Mouse (Mus musculus) stomach, embryonic 16.5 days (tissue): ENCODE results near the gene Eif4e3. TPM values are rescaled to one million over a fixed set of nuclear protein-coding genes. Genes with fewer than 3 reads are reported as not detected.

Source experiments
- ATAC-seq: fragments of 200-750 bp; cut with Nextera tagmentation; 2 replicates; pipeline ENCODE4 v1.8.0; 2017; ENCODE audit warnings: moderate number of reproducible peaks, moderate TSS enrichment; ENCODE audit not compliant: insufficient read depth, low FRiP score
- H3K27ac ChIP-seq: fragments of 300-500 bp; sonication (generic); 2 replicates; pipeline ENCODE4 v1.5.1; 2014; ENCODE audit warnings: low read length
- H3K27me3 ChIP-seq: fragments of 300-500 bp; sonication (generic); 2 replicates; pipeline ENCODE4 v1.6.1; 2014; ENCODE audit warnings: low read length, control low read depth, mixed read lengths; ENCODE audit not compliant: control insufficient read depth, insufficient read depth
- H3K36me3 ChIP-seq: fragments of 300-500 bp; sonication (generic); 2 replicates; pipeline ENCODE4 v1.6.1; 2014; ENCODE audit warnings: low read length; ENCODE audit not compliant: control insufficient read depth, insufficient read depth
- H3K4me1 ChIP-seq: fragments of 300-500 bp; sonication (generic); 2 replicates; pipeline ENCODE4 v1.6.1; 2014; ENCODE audit warnings: low read length, control low read depth, mixed read lengths; ENCODE audit not compliant: control insufficient read depth, insufficient read depth
- H3K4me2 ChIP-seq: fragments of 300-500 bp; sonication (generic); 2 replicates; pipeline ENCODE4 v1.6.1; 2014; ENCODE audit warnings: low read depth, low read length, mixed read lengths
- H3K4me3 ChIP-seq: fragments of 300-500 bp; sonication (generic); replicated peaks from 2 replicates; pipeline ENCODE4 v1.5.1; 2014; ENCODE audit warnings: mild to moderate bottlenecking, low read length
- H3K9ac ChIP-seq: fragments of 300-500 bp; sonication (generic); 2 replicates; pipeline ENCODE4 v1.6.1; 2014; ENCODE audit warnings: low read length
- H3K9me3 ChIP-seq: fragments of 300-500 bp; sonication (generic); replicated peaks from 2 replicates; pipeline ENCODE4 v1.6.1; 2016; ENCODE audit warnings: low read length, control low read depth; ENCODE audit not compliant: control insufficient read depth
- WGBS: fragments of 180-500 bp; shearing (Covaris S2); extraction: QIAGEN DNeasy Blood & Tissue Kit; methylation state at CpG from one replicate; pipeline ENCODE4 v1.1.7; 2014; 5-methylcytosine and 5-hydroxymethylcytosine counted together
- polyA plus RNA-seq: library from polyadenylated mRNA; unstranded; fragments of >200 nt; fragmentation: Nextera tagmentation; extraction: Ambion mirVana; gene quantifications from 2 replicates; pipeline ENCODE4 v1.2.1, GENCODE M21; 2015

Eif4e3 gene
- polyA plus RNA-seq, 1 experiment from 2014 or later = 10.9 TPM

DNA sequence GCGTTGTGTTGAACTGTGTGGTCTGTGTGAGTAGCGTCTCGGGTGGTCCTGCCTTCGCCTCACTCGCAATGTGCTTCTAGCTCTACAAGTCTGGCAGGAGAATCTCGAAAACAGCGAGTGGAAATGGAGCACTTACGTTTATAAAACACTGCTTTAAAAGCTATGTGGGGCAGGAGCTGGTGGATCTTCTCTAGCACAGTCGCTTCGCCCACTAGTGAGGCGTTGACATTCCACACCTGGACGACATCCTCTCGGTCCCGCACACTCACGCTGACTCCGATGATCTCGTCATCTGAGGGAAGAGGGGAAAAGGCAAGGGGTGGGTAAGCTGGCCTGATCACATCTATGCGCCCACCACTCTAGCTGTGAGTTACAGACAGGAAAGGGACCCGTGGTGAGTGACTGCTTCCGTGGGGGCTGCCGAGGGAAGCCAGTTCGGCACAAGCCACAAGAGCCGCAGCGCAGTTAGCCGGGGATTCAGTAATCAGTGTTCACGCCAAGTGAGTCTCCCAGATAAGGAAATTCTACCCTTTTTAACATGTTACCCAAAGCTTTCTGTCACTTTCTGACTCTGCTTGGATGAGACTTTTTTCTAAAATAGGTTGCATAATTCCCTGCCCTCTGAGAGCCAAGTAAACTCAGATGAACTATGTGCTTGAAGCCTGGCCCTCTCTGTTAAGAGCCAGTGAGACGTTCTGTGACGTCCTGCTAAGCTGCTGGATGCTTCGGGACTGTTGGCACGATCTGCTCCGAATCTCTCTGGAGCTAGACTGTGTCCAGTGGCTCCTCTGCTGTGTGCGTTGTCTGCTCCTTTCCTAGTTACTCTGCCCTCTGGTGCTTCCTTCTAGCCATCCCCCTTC lies 34.2 kb downstream of the Eif4e3 start:
- no peak overlapping the region for H3K4me3 ChIP-seq
- no peak for ATAC-seq
- H3K27ac ChIP-seq = no peak overlapping the region
- H3K9me3 ChIP-seq = no peaks in the 10 kb centered on the region
- 71% methylated on average over 32 of the region's 32 CpGs for WGBS
- no peaks in the 10 kb centered on the region for H3K36me3 ChIP-seq
- H3K4me1 ChIP-seq = no peaks in the 10 kb centered on the region
- H3K4me2 ChIP-seq = no peak overlapping the region
- H3K27me3 ChIP-seq = no peaks in the 10 kb centered on the region
- H3K9ac ChIP-seq = no peak overlapping the region

DNA sequence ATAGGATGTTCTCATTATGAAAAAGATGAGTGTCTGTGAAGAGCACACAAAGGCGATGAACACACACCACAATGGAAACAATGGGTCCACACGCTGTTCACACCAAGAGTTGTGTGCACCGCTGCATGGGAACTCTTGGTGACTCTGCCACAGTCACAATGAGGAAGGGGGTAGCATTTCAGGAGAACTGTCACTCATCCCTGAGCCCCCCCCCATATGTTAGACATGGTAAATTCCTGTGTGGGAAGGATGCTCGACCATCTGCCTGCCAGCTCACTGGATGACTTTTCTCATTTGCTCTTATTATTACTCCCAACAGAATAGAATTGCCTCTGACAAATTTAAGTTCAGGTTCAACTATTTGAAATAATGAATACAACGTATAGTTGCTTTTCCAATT lies 34.9 kb downstream of the Eif4e3 start:
- Histone ChIP-seq H3K9me3 (no peaks in the 10 kb centered on the region), H3K36me3 (no peaks in the 10 kb centered on the region), H3K4me3 (no peak overlapping the region), H3K4me1 (0 out of 2 replicates have a peak, but pooled peaks cover 3% of the 10 kb centered on the region), H3K4me2 (no peak overlapping the region), H3K27me3 (no peaks in the 10 kb centered on the region), H3K9ac (no peak overlapping the region), H3K27ac (no peak overlapping the region)
- no peak for ATAC-seq
- WGBS = 88% methylated on average over 5 of the region's 5 CpGs

DNA sequence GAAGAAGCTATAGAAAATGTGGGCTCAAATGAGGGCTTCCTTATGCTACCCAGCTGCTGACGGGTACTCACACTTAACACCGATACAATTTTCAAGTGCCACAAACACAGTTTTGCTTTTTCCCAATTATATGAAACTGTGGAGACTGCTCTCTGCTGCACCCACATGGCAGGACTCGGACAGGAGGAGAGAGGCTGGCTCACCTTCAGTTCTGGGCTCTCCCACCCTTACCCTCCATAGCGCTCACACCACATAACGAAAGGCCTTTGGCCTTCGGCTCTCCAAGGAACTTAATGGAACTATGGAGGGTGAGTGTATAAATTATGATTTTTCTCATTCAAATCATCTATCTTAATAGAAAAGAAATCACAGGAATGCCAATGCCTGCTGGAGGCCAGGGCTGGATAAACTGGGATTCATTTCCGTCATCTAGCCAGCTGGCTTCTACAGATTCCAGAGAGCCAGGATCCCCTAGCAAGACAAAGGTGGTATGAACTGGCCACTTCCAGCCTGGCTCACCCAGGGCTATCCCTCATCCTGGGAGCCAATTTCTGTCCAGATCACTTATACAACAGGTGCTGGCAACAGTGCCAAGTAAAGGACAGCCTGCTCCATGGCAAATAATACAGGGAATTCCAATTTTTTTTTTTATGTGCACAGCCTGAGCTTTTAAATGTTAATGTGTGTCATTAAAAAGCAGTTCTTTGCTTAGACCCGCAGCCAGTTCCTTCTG lies 36.7 kb downstream of the Eif4e3 start:
- ATAC-seq = no peak
- Histone ChIP-seq H3K4me2 (no peak overlapping the region), H3K9me3 (no peaks in the 10 kb centered on the region), H3K4me1 (peaks cover 7% of the 10 kb centered on the region; the same call in 1 of the 2 replicates), H3K9ac (no peak overlapping the region), H3K27ac (no peak overlapping the region), H3K27me3 (no peaks in the 10 kb centered on the region), H3K4me3 (no peak overlapping the region), H3K36me3 (no peaks in the 10 kb centered on the region)
- 78% methylated on average over 8 of the region's 8 CpGs for WGBS

DNA sequence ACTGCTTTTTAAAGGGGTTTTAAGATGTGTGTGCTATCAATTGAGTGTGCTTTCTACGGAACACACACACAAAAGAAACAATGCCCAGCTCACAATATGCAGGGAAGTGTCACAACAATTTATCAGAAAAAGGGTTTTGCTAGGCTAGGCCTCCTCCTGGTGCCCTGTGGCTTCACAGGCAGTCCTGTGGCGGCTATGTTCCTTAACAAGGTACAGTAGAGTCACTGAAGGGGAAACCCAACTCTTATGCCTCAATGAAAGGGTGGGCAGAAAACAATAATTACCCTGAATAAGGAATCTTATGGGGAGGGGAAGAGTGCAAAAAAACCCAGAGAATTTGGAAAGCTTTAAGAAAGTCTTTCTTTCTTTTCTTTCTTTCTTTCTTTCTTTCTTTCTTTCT lies 40.2 kb downstream of the Eif4e3 start:
- Histone ChIP-seq H3K9ac (no peak overlapping the region), H3K36me3 (no peaks in the 10 kb centered on the region), H3K4me1 (peaks cover 10% of the 10 kb centered on the region; the same call in 1 of the 2 replicates), H3K27me3 (no peaks in the 10 kb centered on the region), H3K4me2 (no peak overlapping the region), H3K4me3 (no peak overlapping the region), H3K27ac (no peak overlapping the region), H3K9me3 (no peaks in the 10 kb centered on the region)
- 85% methylated on average over 2 of the region's 2 CpGs for WGBS
- no peak for ATAC-seq

DNA sequence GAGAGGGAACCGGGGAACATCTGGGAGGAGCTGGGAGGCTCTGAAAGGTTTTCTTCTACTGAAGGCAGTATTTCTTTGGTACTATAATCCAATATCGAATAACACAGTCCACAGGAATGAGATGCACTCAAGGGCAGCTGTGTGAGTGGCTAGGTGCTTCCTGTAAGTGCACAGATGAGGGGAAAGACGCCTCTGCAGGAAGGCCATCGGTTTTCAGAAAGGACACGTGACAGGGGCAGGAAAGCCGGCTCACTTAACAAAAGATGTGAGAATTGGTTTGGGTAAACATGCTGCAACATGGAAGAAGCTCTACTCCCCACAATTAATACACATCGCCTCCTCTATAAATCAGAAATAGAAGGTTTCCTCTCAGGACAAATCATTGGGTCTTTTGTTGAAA lies 40.8 kb downstream of the Eif4e3 start:
- Histone ChIP-seq H3K4me3 (no peak overlapping the region), H3K27ac (0 out of 2 replicates have a peak overlapping the region, but pooled peaks have one; percentile 6)
- WGBS = 36% methylated on average over 7 of the region's 7 CpGs

DNA sequence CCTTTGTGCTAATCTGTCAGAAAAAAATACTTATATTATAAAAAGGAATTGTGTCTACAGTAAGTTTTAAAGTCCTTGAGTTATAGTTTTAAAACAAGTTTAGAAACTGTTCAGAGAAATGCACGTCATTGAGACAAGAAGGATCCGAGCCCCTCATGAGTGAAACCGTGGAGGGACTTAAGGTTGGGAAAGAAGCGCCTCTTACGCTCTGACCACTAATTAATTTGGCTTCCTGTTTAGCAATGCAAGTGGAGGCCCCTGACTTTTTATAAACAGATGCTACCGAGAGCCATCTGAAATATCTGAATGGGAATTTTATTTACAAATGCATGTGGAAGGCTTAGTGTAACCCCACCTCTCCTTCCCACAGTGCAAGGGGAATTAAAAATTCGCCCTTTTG lies 41.3 kb downstream of the Eif4e3 start:
- Histone ChIP-seq H3K27ac (0 out of 2 replicates have a peak overlapping the region, but pooled peaks have one; percentile 6), H3K4me2 (no peak overlapping the region), H3K4me3 (no peak overlapping the region), H3K9ac (no peak overlapping the region), H3K36me3 (no peaks in the 10 kb centered on the region), H3K9me3 (no peaks in the 10 kb centered on the region), H3K4me1 (peaks cover 10% of the 10 kb centered on the region; the same call in 1 of the 2 replicates), H3K27me3 (no peaks in the 10 kb centered on the region)
- 58% methylated on average over 7 of the region's 7 CpGs for WGBS
- no peak for ATAC-seq

More for the DNA sequence above, 40.8 kb downstream of the Eif4e3 start:
- Histone ChIP-seq H3K27me3 (no peaks in the 10 kb centered on the region), H3K4me2 (no peak overlapping the region), H3K36me3 (no peaks in the 10 kb centered on the region), H3K9ac (no peak overlapping the region), H3K9me3 (no peaks in the 10 kb centered on the region), H3K4me1 (peaks cover 10% of the 10 kb centered on the region; the same call in 1 of the 2 replicates)
- ATAC-seq = no peak

DNA sequence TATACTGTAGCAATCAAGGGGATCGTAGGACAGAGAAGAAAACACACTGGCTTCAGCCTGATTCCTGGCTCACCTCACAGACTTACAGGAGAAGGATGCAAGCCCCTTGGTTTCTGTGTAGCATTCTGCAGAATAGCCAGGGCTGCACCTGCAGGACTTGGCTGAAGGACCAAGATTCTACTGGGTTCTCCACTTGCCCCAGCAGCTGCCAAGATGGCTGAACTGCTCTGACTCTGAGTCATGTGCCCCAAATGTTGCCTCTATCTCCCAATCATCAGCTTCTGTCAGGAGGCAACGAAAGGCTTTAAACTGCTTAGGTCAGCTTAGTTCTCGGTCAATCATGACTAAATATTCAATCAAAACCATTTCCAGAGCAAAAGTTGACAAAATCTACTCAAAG lies 42.0 kb downstream of the Eif4e3 start:
- no peaks in the 10 kb centered on the region for H3K36me3 ChIP-seq
- WGBS = 85% methylated on average over 3 of the region's 3 CpGs
- ATAC-seq = no peak
- no peak overlapping the region for H3K27ac ChIP-seq
- no peak overlapping the region for H3K9ac ChIP-seq
- H3K4me1 ChIP-seq = peaks cover 15% of the 10 kb centered on the region
- H3K27me3 ChIP-seq = no peaks in the 10 kb centered on the region
- no peaks in the 10 kb centered on the region for H3K9me3 ChIP-seq
- no peak overlapping the region for H3K4me2 ChIP-seq
- H3K4me3 ChIP-seq = no peak overlapping the region

DNA sequence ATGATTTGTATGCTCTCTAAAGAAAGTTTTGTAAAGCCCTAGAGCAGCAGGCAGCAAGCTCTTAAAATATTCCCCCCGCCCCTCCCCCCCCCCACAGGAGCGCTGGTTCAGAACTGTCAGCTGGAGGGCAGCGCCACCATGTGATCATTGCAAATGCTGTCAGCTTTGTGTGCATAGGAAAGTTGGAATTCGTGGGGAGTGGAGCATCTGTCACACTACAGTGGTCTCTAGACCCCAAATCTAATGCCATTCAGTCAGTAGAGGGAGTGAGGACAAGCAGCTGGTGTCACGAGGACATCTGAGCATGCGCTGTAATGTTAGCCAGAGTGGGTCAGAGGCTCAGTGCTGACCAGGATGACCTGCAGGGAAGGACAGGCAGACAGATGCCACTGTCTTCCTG lies 42.9 kb downstream of the Eif4e3 start:
- H3K4me2 ChIP-seq = no peak overlapping the region
- H3K27ac ChIP-seq = no peak overlapping the region
- no peaks in the 10 kb centered on the region for H3K27me3 ChIP-seq
- no peak for ATAC-seq
- no peaks in the 10 kb centered on the region for H3K36me3 ChIP-seq
- no peak overlapping the region for H3K4me3 ChIP-seq
- no peak overlapping the region for H3K9ac ChIP-seq
- 23% methylated on average over 6 of the region's 6 CpGs for WGBS
- H3K9me3 ChIP-seq = no peaks in the 10 kb centered on the region
- H3K4me1 ChIP-seq = peaks cover 22% of the 10 kb centered on the region

DNA sequence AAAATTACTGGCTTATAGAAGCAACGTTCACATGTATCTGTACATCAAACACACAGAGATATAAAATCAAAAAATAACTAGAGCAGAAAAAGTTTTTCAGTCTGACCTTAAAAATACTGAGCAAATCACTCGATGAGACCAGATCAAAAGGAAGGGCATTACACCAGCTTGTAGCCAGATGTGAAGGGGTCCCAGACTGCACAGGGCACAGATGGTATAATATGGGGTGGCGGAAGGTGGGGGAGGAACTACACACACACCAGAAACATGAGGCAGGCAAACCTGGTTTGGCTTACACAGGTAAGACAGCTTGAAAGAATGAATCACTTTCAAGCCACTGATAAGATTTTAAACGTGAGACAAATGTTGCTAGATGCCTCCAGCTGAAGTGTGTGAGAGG lies 45.4 kb downstream of the Eif4e3 start:
- H3K4me3 ChIP-seq = no peak overlapping the region
- ATAC-seq = no peak
- 68% methylated on average over 4 of the region's 4 CpGs for WGBS

More for the DNA sequence above, 45.4 kb downstream of the Eif4e3 start:
- H3K4me1 ChIP-seq = peaks cover 19% of the 10 kb centered on the region
- H3K36me3 ChIP-seq = no peaks in the 10 kb centered on the region
- no peaks in the 10 kb centered on the region for H3K27me3 ChIP-seq
- H3K27ac ChIP-seq = no peak overlapping the region
- H3K9me3 ChIP-seq = no peaks in the 10 kb centered on the region
- no peak overlapping the region for H3K9ac ChIP-seq
- no peak overlapping the region for H3K4me2 ChIP-seq
